Mouse (Mus musculus): ENCODE data around the gene Vps26c.
"Not testable (repeated sequence)": the region's sequence is repeated elsewhere in the genome, so short reads cannot be mapped to it uniquely, and the experiment has no call there.

Vps26c gene

GRCm38 (mm10) chr16:94497176-94497575, 29.5 kb downstream of the Vps26c start:
- DNase-seq (ENCODE audit: low read depth, low spot score), result not testable (repeated sequence)

GRCm38 (mm10) chr16:94489326-94489725, 37.3 kb downstream of the Vps26c start:
- no peak for DNase-seq (ENCODE audit: low read depth, low spot score)

- no peak for DNase-seq (ENCODE audit: low read depth, low spot score)
Measured at GRCm38 (mm10) chr16:94487341-94487740, 39.3 kb downstream of the Vps26c start.

GRCm38 (mm10) chr16:94484752-94485535, 41.7 kb downstream of the Vps26c start:
- peak; percentile 19 for DNase-seq (ENCODE audit: low read depth, low spot score)

- DNase-seq (ENCODE audit: low read depth, low spot score), result no peak
Measured at GRCm38 (mm10) chr16:94473086-94473822, 53.4 kb downstream of the Vps26c start.

- DNase-seq (ENCODE audit: low read depth, low spot score), result no peak
Measured at GRCm38 (mm10) chr16:94472515-94472951, 54.1 kb downstream of the Vps26c start.

- no peak for DNase-seq (ENCODE audit: low read depth, low spot score)
Measured at GRCm38 (mm10) chr16:94468391-94468790, 58.2 kb downstream of the Vps26c start.

GRCm38 (mm10) chr16:94467337-94468055, 59.1 kb downstream of the Vps26c start:
- DNase-seq (ENCODE audit: low read depth, low spot score), result no peak

- not testable (repeated sequence) for DNase-seq (ENCODE audit: low read depth, low spot score)
Measured at GRCm38 (mm10) chr16:94466317-94466716, 60.3 kb downstream of the Vps26c start.

GRCm38 (mm10) chr16:94465900-94466299, 60.7 kb downstream of the Vps26c start:
- DNase-seq (ENCODE audit: low read depth, low spot score), result peak; percentile 40

GRCm38 (mm10) chr16:94464067-94464466, 62.6 kb downstream of the Vps26c start:
- DNase-seq (ENCODE audit: low read depth, low spot score), result no peak

- DNase-seq (ENCODE audit: low read depth, low spot score), result no peak
Measured at GRCm38 (mm10) chr16:94454146-94454545, 72.5 kb downstream of the Vps26c start.

GRCm38 (mm10) chr16:94452768-94453167, 73.9 kb downstream of the Vps26c start:
- no peak for DNase-seq (ENCODE audit: low read depth, low spot score)

- no peak for DNase-seq (ENCODE audit: low read depth, low spot score)
Measured at GRCm38 (mm10) chr16:94451545-94452488, 74.8 kb downstream of the Vps26c start.

- no peak for DNase-seq (ENCODE audit: low read depth, low spot score)
Measured at GRCm38 (mm10) chr16:94449632-94450031, 77.0 kb downstream of the Vps26c start.

GRCm38 (mm10) chr16:94449151-94449550, 77.5 kb downstream of the Vps26c start:
- peak; percentile 76 for DNase-seq (ENCODE audit: low read depth, low spot score)
